Mouse (Mus musculus) hindbrain, embryonic 11.5 days (tissue): ENCODE measurements around the gene Ly6g6f. TPM values are rescaled to one million over a fixed set of nuclear protein-coding genes. Genes with fewer than 3 reads are reported as not detected.
A peak's percentile ranks its signal among the peaks of the same experiment; 100 is the strongest.

ENCODE experiments used
- ATAC-seq: fragments of 200-750 bp; cut with Nextera tagmentation; 2 replicates; pipeline ENCODE4 v1.8.0; 2017; ENCODE audit warnings: mild to moderate bottlenecking, moderate TSS enrichment, moderate library complexity; ENCODE audit not compliant: low FRiP score
- DNase-seq: peaks from one replicate; pipeline ENCODE4 v3.0.0-alpha.2; 2015; ENCODE audit warnings: low spot score
- H3K27ac ChIP-seq: fragments of 300-500 bp; sonication (generic); 2 replicates; pipeline ENCODE4 v1.5.1; 2014; ENCODE audit warnings: mild to moderate bottlenecking, low read depth, low read length
- H3K27me3 ChIP-seq: fragments of 300-500 bp; sonication (generic); 2 replicates; pipeline ENCODE4 v1.6.1; 2014; ENCODE audit warnings: mild to moderate bottlenecking, low read length, moderate library complexity, mixed read lengths; ENCODE audit not compliant: control insufficient read depth, insufficient read depth
- H3K36me3 ChIP-seq: fragments of 300-500 bp; sonication (generic); 2 replicates; pipeline ENCODE4 v1.6.1; 2014; ENCODE audit warnings: mild to moderate bottlenecking, low read length, moderate library complexity, mixed read lengths; ENCODE audit not compliant: control insufficient read depth, insufficient read depth
- H3K4me1 ChIP-seq: fragments of 300-500 bp; sonication (generic); replicated peaks from 2 replicates; pipeline ENCODE4 v1.6.1; 2014; ENCODE audit warnings: low read length, mixed read lengths; ENCODE audit not compliant: control insufficient read depth, insufficient read depth
- H3K4me2 ChIP-seq: fragments of 300-500 bp; sonication (generic); replicated peaks from 2 replicates; pipeline ENCODE4 v1.6.1; 2014; ENCODE audit warnings: mild to moderate bottlenecking, low read depth, low read length
- H3K4me3 ChIP-seq: fragments of 300-500 bp; sonication (generic); 2 replicates; pipeline ENCODE4 v1.5.1; 2014; ENCODE audit warnings: low read depth, low read length
- H3K9ac ChIP-seq: fragments of 300-500 bp; sonication (generic); 2 replicates; pipeline ENCODE4 v1.6.1; 2014; ENCODE audit warnings: low read depth, low read length
- H3K9me3 ChIP-seq: fragments of 300-500 bp; sonication (generic); 2 replicates; pipeline ENCODE4 v1.6.1; 2016; ENCODE audit warnings: low read length; ENCODE audit not compliant: control insufficient read depth
- WGBS: fragments of 180-500 bp; shearing (Covaris S2); extraction: QIAGEN DNeasy Blood & Tissue Kit; methylation state at CpG from one replicate; pipeline ENCODE4 v1.1.7; 2014; 5-methylcytosine and 5-hydroxymethylcytosine counted together
- polyA plus RNA-seq: library from polyadenylated mRNA; unstranded; fragments of >200 nt; fragmentation: Nextera tagmentation; extraction: Ambion mirVana; gene quantifications from 2 replicates; pipeline ENCODE4 v1.2.1, GENCODE M21; 2014

Ly6g6f gene
- polyA plus RNA-seq, 1 experiment from 2014 or later: 0.29 TPM

- no peak overlapping the region; the same call in 1 of the 2 replicates for H3K4me3 ChIP-seq
- H3K4me1 ChIP-seq: 0 out of 2 replicates have a peak, but pooled peaks cover 7% of the 10 kb centered on the region
- H3K9ac ChIP-seq: peak overlapping the region; percentile 25
- WGBS: 37% methylated on average over 2 of the region's 2 CpGs
- DNase-seq (peak; percentile 22), ATAC-seq (no peak)
- H3K9me3 ChIP-seq: no peaks in the 10 kb centered on the region
- no peaks in the 10 kb centered on the region for H3K27me3 ChIP-seq
- H3K4me2 ChIP-seq: peak overlapping the region; percentile 26
- H3K27ac ChIP-seq: no peak overlapping the region
- H3K36me3 ChIP-seq: no peaks in the 10 kb centered on the region
Observed at GRCm38 (mm10) chr17:35077285-35077684, 8.1 kb downstream of the Ly6g6f start.

GRCm38 (mm10) chr17:35076507-35077176 lies 8.8 kb downstream of the Ly6g6f start, which contains the start of gene Ly6g6e:
Gene Ly6g6e (plus strand): TSS chr17:35076902.
- no peak within 1 kb of the TSS for H3K27ac ChIP-seq

GRCm38 (mm10) chr17:35074097-35074496 lies 11.3 kb downstream of the Ly6g6f start:
- H3K27ac ChIP-seq: no peak overlapping the region
- WGBS: 61% methylated on average over 17 of the region's 17 CpGs
- no peak overlapping the region for H3K4me3 ChIP-seq
- ATAC-seq: no peak
- H3K36me3 ChIP-seq: no peaks in the 10 kb centered on the region
- H3K4me2 ChIP-seq: no peak overlapping the region
- H3K9me3 ChIP-seq: no peaks in the 10 kb centered on the region
- DNase-seq: no peak
- H3K4me1 ChIP-seq: 0 out of 2 replicates have a peak, but pooled peaks cover 7% of the 10 kb centered on the region
- no peaks in the 10 kb centered on the region for H3K27me3 ChIP-seq
- no peak overlapping the region for H3K9ac ChIP-seq

More at GRCm38 (mm10) chr17:35076507-35077176, 8.8 kb downstream of the Ly6g6f start, which contains the start of gene Ly6g6e:
- DNase-seq (no peak), ATAC-seq (no peak)
- no peaks in the 10 kb centered on the region for H3K27me3 ChIP-seq
- no peak within 1 kb of the TSS; the same call in 1 of the 2 replicates for H3K4me3 ChIP-seq
- H3K4me2 ChIP-seq: peak within 1 kb of the TSS; percentile 26
- no peaks in the 10 kb centered on the region for H3K36me3 ChIP-seq
- peak within 1 kb of the TSS; percentile 25 for H3K9ac ChIP-seq
- WGBS: 30% methylated on average over 10 of the region's 10 CpGs
- 0 out of 2 replicates have a peak, but pooled peaks cover 7% of the 10 kb centered on the region for H3K4me1 ChIP-seq
- no peaks in the 10 kb centered on the region for H3K9me3 ChIP-seq

DNA sequence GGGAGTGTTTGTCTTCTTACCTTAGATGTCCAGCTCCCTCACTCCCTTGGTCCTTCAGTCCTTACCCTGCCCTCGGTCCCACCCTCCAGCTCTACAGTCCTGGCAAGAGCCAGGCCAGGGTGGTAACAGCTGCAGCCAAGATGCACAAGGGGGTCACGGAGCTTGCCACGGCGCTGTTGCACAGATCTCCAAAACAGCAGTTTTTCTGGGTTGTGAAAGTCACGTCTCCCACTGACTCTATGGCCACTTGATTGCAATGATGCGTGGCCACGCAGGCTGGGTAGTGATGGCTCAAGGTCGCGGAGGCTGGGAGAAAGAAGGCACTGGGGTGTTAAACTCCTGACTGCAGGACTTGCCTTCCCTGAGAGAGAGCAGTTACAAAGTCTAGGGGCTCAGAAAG lies 14.0 kb downstream of the Ly6g6f start:
- Histone ChIP-seq H3K9me3 (no peaks in the 10 kb centered on the region), H3K4me1 (no peaks in the 10 kb centered on the region), H3K4me3 (no peak overlapping the region), H3K27me3 (0 out of 2 replicates have a peak, but pooled peaks cover 2% of the 10 kb centered on the region), H3K27ac (no peak overlapping the region), H3K4me2 (no peak overlapping the region), H3K36me3 (no peaks in the 10 kb centered on the region), H3K9ac (no peak overlapping the region)
- WGBS: 86% methylated on average over 9 of the region's 9 CpGs
- no peak for ATAC-seq
- DNase-seq: no peak

DNA sequence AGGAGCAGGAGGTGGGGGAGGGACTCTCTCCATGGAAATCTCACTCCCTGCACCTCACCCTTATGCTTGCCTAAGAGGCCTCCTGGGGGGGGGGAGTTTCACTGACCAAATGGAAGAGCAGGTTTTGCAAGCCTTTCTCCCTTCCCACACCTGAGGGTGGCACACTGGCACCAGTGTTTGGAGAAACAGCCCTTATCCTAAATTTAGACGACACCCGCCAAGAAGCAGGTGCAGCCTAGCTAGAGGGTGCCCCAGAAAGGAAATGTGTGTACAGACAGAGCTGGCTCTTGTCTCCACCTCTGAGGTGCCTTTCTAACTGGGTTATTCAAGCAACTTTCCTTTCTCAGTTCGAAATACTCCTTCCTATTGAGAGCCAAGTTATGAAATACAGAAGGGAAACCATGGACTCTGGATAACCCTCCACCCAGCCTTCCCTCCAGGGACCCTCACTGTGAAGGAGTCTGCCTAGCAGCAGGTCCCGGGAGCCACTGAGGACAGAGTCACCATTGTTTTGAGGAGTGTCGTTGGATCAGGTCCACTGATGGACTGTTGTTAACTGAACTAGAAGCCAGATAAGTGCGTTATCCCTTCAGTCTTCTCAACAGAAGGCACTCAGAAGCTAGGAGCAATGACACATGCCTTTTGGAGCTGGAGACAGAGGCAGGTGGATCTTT lies 14.7 kb downstream of the Ly6g6f start:
- no peaks in the 10 kb centered on the region for H3K9me3 ChIP-seq
- H3K4me2 ChIP-seq: no peak overlapping the region
- no peaks in the 10 kb centered on the region for H3K36me3 ChIP-seq
- ATAC-seq (no peak), DNase-seq (no peak)
- H3K9ac ChIP-seq: no peak overlapping the region
- peaks cover 7% of the 10 kb centered on the region for H3K27me3 ChIP-seq
- no peaks in the 10 kb centered on the region for H3K4me1 ChIP-seq
- 56% methylated on average over 6 of the region's 6 CpGs for WGBS
- H3K27ac ChIP-seq: no peak overlapping the region
- no peak overlapping the region for H3K4me3 ChIP-seq

DNA sequence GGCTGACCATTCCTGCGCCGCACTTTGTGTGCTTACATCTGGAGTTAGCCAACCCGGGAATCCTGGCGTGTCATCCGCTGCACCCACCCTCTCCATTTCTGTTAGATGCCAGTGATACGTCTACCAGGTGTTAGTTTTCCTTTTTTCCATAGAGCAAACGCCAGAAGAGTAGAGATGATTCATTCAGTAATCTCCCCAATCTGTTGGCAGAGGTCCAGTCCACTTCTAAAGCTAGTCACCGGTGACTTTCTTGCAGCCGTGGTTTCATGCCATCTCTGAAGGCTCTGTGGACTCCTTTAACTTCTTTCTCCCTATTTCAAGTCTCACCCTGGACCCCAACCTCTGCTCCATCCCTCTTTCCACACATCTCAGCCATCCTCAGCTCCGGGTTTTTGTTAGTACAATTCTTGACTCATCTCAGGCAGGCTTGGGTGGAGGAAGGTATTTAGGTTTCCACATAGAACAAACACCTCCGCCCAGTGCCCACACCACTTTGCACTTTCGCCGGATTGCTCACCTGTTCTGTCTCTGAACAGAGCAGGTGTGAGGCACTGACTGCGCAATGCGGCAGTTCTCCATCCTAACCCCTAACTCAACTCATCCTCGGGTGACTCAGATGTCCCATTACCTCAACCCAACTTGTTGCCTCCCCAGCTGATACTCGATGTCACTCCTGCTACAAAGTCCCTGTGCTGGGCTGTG lies 17.0 kb downstream of the Ly6g6f start:
- peaks cover 13% of the 10 kb centered on the region for H3K27me3 ChIP-seq
- no peak overlapping the region for H3K9ac ChIP-seq
- no peak for ATAC-seq
- no peak overlapping the region for H3K27ac ChIP-seq
- no peak overlapping the region for H3K4me3 ChIP-seq
- H3K36me3 ChIP-seq: no peaks in the 10 kb centered on the region
- H3K4me1 ChIP-seq: peaks cover 3% of the 10 kb centered on the region; the same call in 1 of the 2 replicates
- WGBS: 85% methylated on average over 17 of the region's 17 CpGs
- H3K9me3 ChIP-seq: no peaks in the 10 kb centered on the region
- no peak for DNase-seq
- H3K4me2 ChIP-seq: no peak overlapping the region

DNA sequence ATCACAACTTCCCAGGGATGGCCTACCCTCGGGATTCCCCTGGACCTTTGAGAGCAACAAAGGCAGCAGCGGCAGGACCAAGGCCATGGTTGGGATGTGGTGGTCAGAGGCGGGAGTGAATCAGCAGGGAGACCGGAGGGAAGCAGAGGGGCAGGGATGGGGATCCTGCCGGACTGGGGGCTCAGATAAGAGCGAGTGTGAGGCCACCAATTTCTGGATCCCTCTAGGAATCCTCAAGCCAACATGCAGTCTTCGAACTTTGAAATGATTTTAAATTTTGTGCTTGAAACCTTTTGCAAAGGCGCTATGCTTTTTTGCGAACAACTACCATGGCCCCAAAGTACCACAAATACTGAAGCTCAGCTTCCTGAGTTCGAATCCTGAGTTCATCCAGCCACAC lies 19.3 kb downstream of the Ly6g6f start, which contains the start of gene Mpig6b:
Gene Mpig6b (minus strand): TSS at position 101 of the 400 bp plus-strand sequence.
- Histone ChIP-seq H3K4me3 (peak within 1 kb of the TSS; percentile 29), H3K9ac (peak within 1 kb of the TSS; percentile 24), H3K4me2 (peak within 1 kb of the TSS; percentile 54), H3K4me1 (peaks cover 3% of the 10 kb centered on the region; the same call in 1 of the 2 replicates), H3K9me3 (no peaks in the 10 kb centered on the region), H3K27me3 (peaks cover 13% of the 10 kb centered on the region), H3K36me3 (peaks cover 6% of the 10 kb centered on the region; the same call in 1 of the 2 replicates), H3K27ac (no peak within 1 kb of the TSS)
- WGBS: 44% methylated on average over 10 of the region's 10 CpGs
- DNase-seq (no peak), ATAC-seq (no peak)
